Mouse (Mus musculus): ENCODE results near the gene Ddi1. TPM values are rescaled to one million over a fixed set of nuclear protein-coding genes. Genes with fewer than 3 reads are reported as not detected.
"Not testable (repeated sequence)": the region's sequence is repeated elsewhere in the genome, so short reads cannot be mapped to it uniquely, and the experiment has no call there.

Ddi1 gene
- polyA plus RNA-seq, 1 experiment from 2014 or later = not detected

DNA sequence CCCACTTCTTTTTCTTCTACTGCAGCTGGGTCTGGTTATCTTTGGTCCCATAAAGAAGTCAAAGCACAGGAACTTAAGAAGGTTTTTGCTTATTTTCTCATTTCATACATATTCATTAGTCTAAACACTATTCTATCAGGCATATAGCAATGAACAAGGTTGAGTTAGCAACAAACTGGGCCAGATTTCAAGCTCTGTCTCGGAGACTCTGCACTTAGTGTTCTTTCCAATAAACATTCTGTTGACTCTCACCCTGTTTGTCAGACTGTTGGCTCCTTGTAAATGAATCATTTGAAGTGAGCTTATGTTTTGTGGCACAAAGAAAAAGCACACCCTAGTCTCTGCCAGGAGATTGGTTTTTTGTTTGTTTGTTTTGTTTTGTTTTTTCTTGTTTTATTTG is 19.3 kb downstream of the Ddi1 start:
- no peaks in the 10 kb centered on the region for H3K36me3 ChIP-seq
- no peaks in the 10 kb centered on the region for H3K9me3 ChIP-seq
- no peak overlapping the region for H3K4me3 ChIP-seq
- no peak overlapping the region for H3K9ac ChIP-seq (replicated peaks)
- 60% methylated on average over 1 of the region's 1 CpGs for WGBS
- no peak for ATAC-seq (ENCODE audit: low FRiP score, low read depth)
- H3K4me2 ChIP-seq (replicated peaks) = no peak overlapping the region
- H3K27me3 ChIP-seq = no peaks in the 10 kb centered on the region
- no peaks in the 10 kb centered on the region for H3K4me1 ChIP-seq
- no peak overlapping the region for H3K27ac ChIP-seq (replicated peaks)

DNA sequence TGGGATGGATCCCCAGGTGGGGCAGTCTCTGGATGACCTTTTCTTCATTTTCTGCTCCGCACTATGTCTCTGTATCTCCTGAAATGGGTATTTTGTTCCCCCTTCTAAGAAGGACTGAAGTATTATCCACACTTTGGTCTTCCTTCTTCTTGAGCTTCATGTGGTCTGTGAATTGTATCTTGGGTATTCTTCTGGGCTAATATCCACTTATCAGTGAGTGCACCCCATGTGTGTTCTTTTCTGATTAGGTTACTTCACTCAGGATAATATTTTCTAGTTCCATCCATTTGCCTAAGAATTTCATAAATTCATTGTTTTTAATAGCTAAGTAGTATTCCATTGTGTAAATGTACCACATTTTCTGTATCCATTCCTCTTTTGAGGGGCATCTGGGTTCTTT is 33.7 kb downstream of the Ddi1 start:
- not testable (repeated sequence) for H3K9ac ChIP-seq (replicated peaks); H3K4me2 ChIP-seq (replicated peaks); H3K36me3 ChIP-seq; H3K4me3 ChIP-seq; H3K27me3 ChIP-seq; H3K4me1 ChIP-seq; H3K27ac ChIP-seq (replicated peaks); ATAC-seq (ENCODE audit: low FRiP score, low read depth); H3K9me3 ChIP-seq
- 88% methylated on average over 1 of the region's 1 CpGs for WGBS

DNA sequence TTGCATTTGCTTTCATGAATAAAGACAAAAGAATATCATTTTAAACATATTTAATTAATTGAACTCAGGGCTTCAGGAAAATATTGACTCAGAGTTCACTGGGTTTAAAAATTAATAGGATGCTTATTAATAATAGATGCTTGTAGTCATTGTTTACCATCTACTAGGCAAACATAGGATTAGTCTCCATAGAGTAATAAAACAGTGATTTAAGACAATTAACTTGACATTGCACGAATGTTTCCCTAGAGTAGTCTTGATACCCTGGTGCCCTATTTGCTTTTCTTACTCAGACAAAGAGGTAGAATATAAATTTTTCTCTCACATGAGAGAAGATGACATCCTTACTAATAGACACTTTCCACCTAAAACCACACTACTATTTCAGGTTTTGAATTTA is 52.1 kb downstream of the Ddi1 start:
- no peak overlapping the region for H3K4me3 ChIP-seq
- H3K9me3 ChIP-seq = no peaks in the 10 kb centered on the region
- H3K27me3 ChIP-seq = no peaks in the 10 kb centered on the region
- no peaks in the 10 kb centered on the region for H3K36me3 ChIP-seq
- H3K4me2 ChIP-seq (replicated peaks) = no peak overlapping the region
- H3K4me1 ChIP-seq = no peaks in the 10 kb centered on the region
- 64% methylated on average over 1 of the region's 1 CpGs for WGBS
- no peak overlapping the region for H3K9ac ChIP-seq (replicated peaks)
- H3K27ac ChIP-seq (replicated peaks) = no peak overlapping the region
- no peak for ATAC-seq (ENCODE audit: low FRiP score, low read depth)

DNA sequence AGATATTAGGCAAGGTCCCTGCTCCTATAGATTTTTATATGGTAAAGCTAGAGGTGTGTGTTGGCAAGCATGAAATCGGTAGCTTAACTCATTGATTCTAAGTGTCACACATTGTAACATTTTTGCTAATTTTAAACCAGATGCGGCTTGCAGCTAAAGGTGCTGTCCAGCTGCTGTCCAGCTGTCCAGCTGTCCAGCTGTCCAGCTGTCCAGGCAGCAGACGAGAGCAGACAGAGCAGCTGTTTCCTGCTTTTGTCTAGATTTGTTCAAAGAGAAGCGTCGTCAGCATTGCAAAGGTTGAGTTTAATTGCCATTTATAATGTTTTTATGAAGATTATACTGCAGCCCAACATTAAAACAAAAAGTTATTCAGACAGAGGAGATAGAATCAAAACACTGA is 56.8 kb downstream of the Ddi1 start:
- ATAC-seq (ENCODE audit: low FRiP score, low read depth) = no peak
- no peaks in the 10 kb centered on the region for H3K36me3 ChIP-seq
- no peaks in the 10 kb centered on the region for H3K27me3 ChIP-seq
- no peak overlapping the region for H3K4me2 ChIP-seq (replicated peaks)
- H3K4me1 ChIP-seq = no peaks in the 10 kb centered on the region
- WGBS = 75% methylated on average over 5 of the region's 5 CpGs
- H3K9me3 ChIP-seq = no peaks in the 10 kb centered on the region
- H3K4me3 ChIP-seq = no peak overlapping the region
- H3K27ac ChIP-seq (replicated peaks) = no peak overlapping the region
- H3K9ac ChIP-seq (replicated peaks) = no peak overlapping the region

Other genes starting within 250 kb of the Ddi1 start
- gene Pdgfd, start 101.3 kb downstream of the Ddi1 start, polyA plus RNA-seq (2016; fragmentation: Nextera tagmentation; extraction: Ambion mirVana) = 1.7 and 2.4 TPM in 2 replicates